Mouse (Mus musculus) right cerebral cortex, postnatal 4 days (tissue): ENCODE data around the gene Fam117a.

Experiments used
- DNase-seq: peaks from one replicate; pipeline ENCODE4 v3.0.0-alpha.2; 2022

Gene Fam117a

GRCm38 (mm10) chr11:95367011-95367735 lies 30.4 kb downstream of the Fam117a start:
- DNase-seq = no peak

GRCm38 (mm10) chr11:95368231-95368823 lies 31.5 kb downstream of the Fam117a start:
- no peak for DNase-seq

- no peak for DNase-seq
Measured at GRCm38 (mm10) chr11:95368871-95369270, 32.1 kb downstream of the Fam117a start.

GRCm38 (mm10) chr11:95369964-95370890 lies 33.4 kb downstream of the Fam117a start:
- no peak for DNase-seq

- DNase-seq = no peak
Measured at GRCm38 (mm10) chr11:95371182-95371581, 34.4 kb downstream of the Fam117a start.

GRCm38 (mm10) chr11:95378926-95379325 lies 42.1 kb downstream of the Fam117a start:
- DNase-seq = no peak

- DNase-seq = no peak
Measured at GRCm38 (mm10) chr11:95379552-95379951, 42.7 kb downstream of the Fam117a start.

GRCm38 (mm10) chr11:95380711-95381110 lies 43.9 kb downstream of the Fam117a start:
- no peak for DNase-seq

- no peak for DNase-seq
Measured at GRCm38 (mm10) chr11:95381146-95381545, 44.3 kb downstream of the Fam117a start.

GRCm38 (mm10) chr11:95383331-95383986 lies 46.6 kb downstream of the Fam117a start:
- DNase-seq = no peak

- no peak for DNase-seq
Measured at GRCm38 (mm10) chr11:95384004-95384318, 47.1 kb downstream of the Fam117a start.

- peak; percentile 93 for DNase-seq
Measured at GRCm38 (mm10) chr11:95384319-95384972, 47.6 kb downstream of the Fam117a start, which contains the start of gene Slc35b1. TSS of gene Slc35b1 (plus strand) at chr11:95384692.

- no peak for DNase-seq
Measured at GRCm38 (mm10) chr11:95384973-95385320, 48.1 kb downstream of the Fam117a start.

- no peak for DNase-seq
Measured at GRCm38 (mm10) chr11:95387354-95387753, 50.5 kb downstream of the Fam117a start.

GRCm38 (mm10) chr11:95389006-95389405 lies 52.2 kb downstream of the Fam117a start:
- DNase-seq = no peak

- DNase-seq = no peak
Measured at GRCm38 (mm10) chr11:95390420-95390819, 53.6 kb downstream of the Fam117a start.

GRCm38 (mm10) chr11:95391201-95391600 lies 54.4 kb downstream of the Fam117a start:
- no peak for DNase-seq

- DNase-seq = no peak
Measured at GRCm38 (mm10) chr11:95391743-95392142, 54.9 kb downstream of the Fam117a start.

- peak; percentile 70 for DNase-seq
Measured at GRCm38 (mm10) chr11:95392223-95392667, 55.4 kb downstream of the Fam117a start.

GRCm38 (mm10) chr11:95392708-95393499 lies 56.1 kb downstream of the Fam117a start:
- no peak for DNase-seq

GRCm38 (mm10) chr11:95393500-95393816 lies 56.6 kb downstream of the Fam117a start:
- no peak for DNase-seq

GRCm38 (mm10) chr11:95394112-95394511 lies 57.3 kb downstream of the Fam117a start:
- DNase-seq = no peak
